Mouse (Mus musculus): ENCODE measurements around the gene 1700017N19Rik. TPM values are rescaled to one million over a fixed set of nuclear protein-coding genes. Genes with fewer than 3 reads are reported as not detected.

1700017N19Rik gene
- polyA plus RNA-seq (2014; fragmentation: Illumina TruSeq; extraction: RNeasy Lipid Tissue Mini Kit (QIAGEN cat#74804); ENCODE audit: insufficient read depth, low read depth, low replicate concordance), result not detected

GRCm38 (mm10) chr10:100590323-100590722 lies at the start of gene 1700017N19Rik, which contains the start of gene 4930430F08Rik:
Gene 1700017N19Rik, plus strand, starts transcription at chr10:100590484.
Gene 4930430F08Rik, minus strand, starts transcription at chr10:100590423.

Other genes with a start within 250 kb of the 1700017N19Rik start
- gene Gm4302, start 249.6 kb upstream of the 1700017N19Rik start, polyA plus RNA-seq (2014; fragmentation: Illumina TruSeq; extraction: RNeasy Lipid Tissue Mini Kit (QIAGEN cat#74804); ENCODE audit: insufficient read depth, low read depth, low replicate concordance), result not detected
- gene Gm4303, start 244.5 kb upstream of the 1700017N19Rik start, polyA plus RNA-seq (2014; fragmentation: Illumina TruSeq; extraction: RNeasy Lipid Tissue Mini Kit (QIAGEN cat#74804); ENCODE audit: insufficient read depth, low read depth, low replicate concordance), result not detected
- gene Gm4305, start 239.4 kb upstream of the 1700017N19Rik start, polyA plus RNA-seq (2014; fragmentation: Illumina TruSeq; extraction: RNeasy Lipid Tissue Mini Kit (QIAGEN cat#74804); ENCODE audit: insufficient read depth, low read depth, low replicate concordance), result not detected
- gene Gm4307, start 229.1 kb upstream of the 1700017N19Rik start, polyA plus RNA-seq (2014; fragmentation: Illumina TruSeq; extraction: RNeasy Lipid Tissue Mini Kit (QIAGEN cat#74804); ENCODE audit: insufficient read depth, low read depth, low replicate concordance), result not detected
- not detected for gene Gm4312, start 207.9 kb upstream of the 1700017N19Rik start, polyA plus RNA-seq (2014; fragmentation: Illumina TruSeq; extraction: RNeasy Lipid Tissue Mini Kit (QIAGEN cat#74804); ENCODE audit: insufficient read depth, low read depth, low replicate concordance)
- 4.6 TPM for gene Tmtc3, start 103.1 kb upstream of the 1700017N19Rik start, polyA plus RNA-seq (2014; fragmentation: Illumina TruSeq; extraction: RNeasy Lipid Tissue Mini Kit (QIAGEN cat#74804); ENCODE audit: insufficient read depth, low read depth, low replicate concordance)
- gene Cep290, start 102.9 kb upstream of the 1700017N19Rik start, polyA plus RNA-seq (2014; fragmentation: Illumina TruSeq; extraction: RNeasy Lipid Tissue Mini Kit (QIAGEN cat#74804); ENCODE audit: insufficient read depth, low read depth, low replicate concordance), result 4.0 TPM
- gene 4930430F08Rik, start 61 bp upstream of the 1700017N19Rik start, polyA plus RNA-seq (2014; fragmentation: Illumina TruSeq; extraction: RNeasy Lipid Tissue Mini Kit (QIAGEN cat#74804); ENCODE audit: insufficient read depth, low read depth, low replicate concordance), result 4.4 TPM